Mouse (Mus musculus) kidney, adult 2 months (tissue): ENCODE measurements at regions not wholly inside any gene's neighbourhood (a gene's known extent, or its start where the extent isn't known, plus 50 kb on each side); places are given as distances from the start of the nearest gene placed in this dataset.

Source experiments
- CTCF ChIP-seq: fragments of 200-500 bp; conservative IDR thresholded peaks from 2 replicates; pipeline ENCODE4 v1.5.1; 2011; ENCODE audit warnings: low read depth, mild to moderate bottlenecking, control low read depth, low read length, moderate library complexity, mixed read lengths; ENCODE audit not compliant: insufficient read depth, insufficient read length
- POLR2A ChIP-seq: fragments of 200-500 bp; IDR thresholded peaks from one replicate; pipeline ENCODE4 v1.6.1; 2011; ENCODE audit warnings: low read depth, low read length, control low read depth

DNA sequence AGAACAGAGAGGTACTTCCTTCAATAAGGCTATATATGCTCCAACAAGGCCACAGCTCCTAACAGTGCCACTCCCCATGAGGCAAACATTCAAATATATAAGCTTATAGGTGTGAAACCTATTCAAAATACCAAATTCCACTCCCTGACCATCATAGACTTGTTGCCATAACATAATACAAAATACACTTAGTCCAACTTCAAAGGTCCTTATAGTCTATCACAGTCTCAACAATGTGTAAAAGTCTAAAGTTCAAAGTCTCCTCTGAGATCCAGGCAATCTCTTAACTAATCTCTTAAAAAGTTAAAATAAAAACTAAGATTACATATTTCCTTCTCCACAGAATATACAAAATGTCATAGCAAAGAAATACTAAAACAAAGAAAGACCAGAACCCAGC lies 574.5 kb downstream of the Hs3st4 start:
- TF ChIP-seq CTCF (no peak), POLR2A (no peak)
